Mouse (Mus musculus) midbrain, embryonic 10.5 days (tissue): ENCODE results near the gene Gm42420. TPM values are rescaled to one million over a fixed set of nuclear protein-coding genes. Genes with fewer than 3 reads are reported as not detected.

Experiments used
- DNase-seq: peaks from one replicate; pipeline ENCODE4 v3.0.0-alpha.2; 2017; ENCODE audit warnings: low spot score
- H3K27ac ChIP-seq: fragments of 300-500 bp; sonication (generic); replicated peaks from 2 replicates; pipeline ENCODE4 v1.5.1; 2016; ENCODE audit warnings: mild to moderate bottlenecking
- H3K27me3 ChIP-seq: fragments of 300-500 bp; sonication (generic); 2 replicates; pipeline ENCODE4 v1.6.1; 2016; ENCODE audit warnings: low read depth, mild to moderate bottlenecking; ENCODE audit not compliant: poor library complexity, severe bottlenecking
- H3K36me3 ChIP-seq: fragments of 300-500 bp; sonication (generic); 2 replicates; pipeline ENCODE4 v1.6.1; 2016; ENCODE audit warnings: mild to moderate bottlenecking, moderate library complexity
- H3K4me1 ChIP-seq: fragments of 300-500 bp; sonication (generic); 2 replicates; pipeline ENCODE4 v1.6.1; 2016
- H3K4me3 ChIP-seq: fragments of 300-500 bp; sonication (generic); 2 replicates; pipeline ENCODE4 v1.5.1; 2016; ENCODE audit warnings: mild to moderate bottlenecking, moderate library complexity
- H3K9me3 ChIP-seq: fragments of 300-500 bp; sonication (generic); replicated peaks from 2 replicates; pipeline ENCODE4 v1.6.1; 2016; ENCODE audit warnings: mild to moderate bottlenecking
- WGBS: fragments of 180-500 bp; shearing (Covaris S2); methylation state at CpG from one replicate; pipeline ENCODE4 v1.1.7; 2016; 5-methylcytosine and 5-hydroxymethylcytosine counted together
- polyA plus RNA-seq: library from polyadenylated mRNA; unstranded; fragments of >200 nt; fragmentation: Nextera tagmentation; extraction: Ambion mirVana; gene quantifications from 2 replicates; pipeline ENCODE4 v1.2.1, GENCODE M21; 2016

Gene Gm42420
- polyA plus RNA-seq, 1 experiment from 2014 or later: 0.57 TPM

DNA sequence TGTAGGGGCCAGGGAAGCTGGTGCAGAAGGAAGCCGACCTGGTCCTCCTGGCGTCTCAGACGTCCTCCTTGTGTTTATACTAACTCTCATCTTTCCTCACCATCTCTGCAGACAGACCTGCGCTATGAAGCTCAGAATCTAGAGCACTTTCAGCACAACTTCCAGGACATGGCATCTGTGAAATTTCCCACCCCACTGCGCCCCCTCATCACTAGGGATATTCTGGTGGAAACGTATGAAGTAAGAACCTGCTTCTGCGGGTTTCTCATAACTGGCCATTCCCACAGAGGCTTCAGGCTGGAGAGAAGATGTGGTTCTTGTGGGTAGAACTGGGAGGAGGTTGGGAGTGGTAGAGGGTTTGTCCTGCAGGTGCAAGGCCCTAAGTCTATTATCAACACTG is 6.0 kb upstream of the Gm42420 start:
- Histone ChIP-seq H3K27me3 (no peaks in the 10 kb centered on the region), H3K4me1 (peaks cover 6% of the 10 kb centered on the region), H3K9me3 (no peaks in the 10 kb centered on the region), H3K4me3 (no peak overlapping the region), H3K36me3 (peaks cover 59% of the 10 kb centered on the region), H3K27ac (no peak overlapping the region)
- no peak for DNase-seq
- 92% methylated on average over 7 of the region's 7 CpGs for WGBS

DNA sequence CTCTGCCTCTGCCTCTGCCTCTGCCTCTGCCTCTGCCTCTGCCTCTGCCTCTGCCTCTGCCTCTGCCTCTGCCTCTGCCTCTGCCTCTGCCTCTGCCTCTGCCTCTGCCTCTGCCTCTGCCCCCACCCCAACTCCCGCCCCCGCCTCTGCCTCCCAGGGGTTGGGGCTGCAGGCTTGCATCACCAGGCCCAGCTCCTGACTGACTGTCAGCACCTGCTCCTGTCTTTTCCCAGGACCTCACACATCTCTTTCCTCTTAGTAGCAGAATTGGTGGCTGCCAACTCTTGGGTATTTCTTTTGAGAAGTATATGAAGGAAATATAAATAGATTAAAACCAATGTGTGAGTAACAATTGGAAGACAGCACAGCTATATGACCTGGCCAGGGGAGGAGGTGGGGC is 5.0 kb upstream of the Gm42420 start:
- H3K4me1 ChIP-seq: no peaks in the 10 kb centered on the region
- H3K9me3 ChIP-seq: no peaks in the 10 kb centered on the region
- H3K4me3 ChIP-seq: no peak overlapping the region
- no peak overlapping the region for H3K27ac ChIP-seq
- 75% methylated on average over 2 of the region's 2 CpGs for WGBS
- no peaks in the 10 kb centered on the region for H3K27me3 ChIP-seq
- H3K36me3 ChIP-seq: peaks cover 67% of the 10 kb centered on the region
- no peak for DNase-seq

GRCm38 (mm10) chr6:39581087-39581784 is 4.3 kb upstream of the Gm42420 start:
- Histone ChIP-seq H3K4me1 (no peaks in the 10 kb centered on the region), H3K4me3 (no peak overlapping the region), H3K27ac (no peak overlapping the region), H3K9me3 (no peaks in the 10 kb centered on the region), H3K36me3 (peaks cover 74% of the 10 kb centered on the region), H3K27me3 (no peaks in the 10 kb centered on the region)
- DNase-seq: no peak
- 78% methylated on average over 7 of the region's 7 CpGs for WGBS

- WGBS: 93% methylated on average over 4 of the region's 4 CpGs
- H3K27me3 ChIP-seq: no peaks in the 10 kb centered on the region
- H3K9me3 ChIP-seq: no peaks in the 10 kb centered on the region
- H3K4me3 ChIP-seq: no peak overlapping the region
- peaks cover 37% of the 10 kb centered on the region for H3K36me3 ChIP-seq
- no peak for DNase-seq
- H3K27ac ChIP-seq: no peak overlapping the region
- peaks cover 13% of the 10 kb centered on the region for H3K4me1 ChIP-seq
These were observed 5.9 kb downstream of the Gm42420 start for GRCm38 (mm10) chr6:39591481-39591880.

- H3K4me1 ChIP-seq: peaks cover 13% of the 10 kb centered on the region
- no peaks in the 10 kb centered on the region for H3K27me3 ChIP-seq
- H3K4me3 ChIP-seq: peak within 1 kb of the TSS; percentile 80
- DNase-seq: peak; percentile 96
- H3K27ac ChIP-seq: peak within 1 kb of the TSS; percentile 94
- H3K36me3 ChIP-seq: peaks cover 36% of the 10 kb centered on the region
- H3K9me3 ChIP-seq: no peaks in the 10 kb centered on the region
- WGBS: 1% methylated on average over 56 of the region's 56 CpGs
These were observed 7.1 kb downstream of the Gm42420 start, which contains the start of gene Ndufb2 for GRCm38 (mm10) chr6:39592401-39593214. Gene Ndufb2, plus strand, starts transcription at chr6:39592574.

DNA sequence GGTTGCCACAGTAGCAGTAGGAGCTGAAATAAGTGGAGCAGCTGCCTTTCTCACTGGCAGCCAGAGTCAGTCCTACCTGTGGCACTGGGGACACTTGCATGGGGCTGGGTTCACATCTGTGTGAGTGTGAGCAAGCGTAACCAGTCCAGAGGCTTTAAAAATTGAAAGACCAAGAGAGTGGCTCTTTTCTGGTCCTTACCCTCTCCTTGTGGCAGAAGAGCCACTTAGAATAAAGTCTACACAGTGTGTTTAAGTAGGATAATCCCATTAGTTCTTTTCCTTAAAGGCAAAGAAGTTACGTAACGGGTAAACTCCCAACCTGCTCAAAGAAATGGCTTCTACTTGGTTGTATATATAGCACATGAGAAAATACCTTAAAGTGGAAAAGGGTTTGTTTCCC is 15.3 kb downstream of the Gm42420 start:
- Histone ChIP-seq H3K4me3 (no peak overlapping the region), H3K27me3 (no peaks in the 10 kb centered on the region), H3K9me3 (no peaks in the 10 kb centered on the region), H3K27ac (no peak overlapping the region), H3K36me3 (peaks cover 68% of the 10 kb centered on the region), H3K4me1 (no peaks in the 10 kb centered on the region)
- 92% methylated on average over 3 of the region's 3 CpGs for WGBS
- no peak for DNase-seq

DNA sequence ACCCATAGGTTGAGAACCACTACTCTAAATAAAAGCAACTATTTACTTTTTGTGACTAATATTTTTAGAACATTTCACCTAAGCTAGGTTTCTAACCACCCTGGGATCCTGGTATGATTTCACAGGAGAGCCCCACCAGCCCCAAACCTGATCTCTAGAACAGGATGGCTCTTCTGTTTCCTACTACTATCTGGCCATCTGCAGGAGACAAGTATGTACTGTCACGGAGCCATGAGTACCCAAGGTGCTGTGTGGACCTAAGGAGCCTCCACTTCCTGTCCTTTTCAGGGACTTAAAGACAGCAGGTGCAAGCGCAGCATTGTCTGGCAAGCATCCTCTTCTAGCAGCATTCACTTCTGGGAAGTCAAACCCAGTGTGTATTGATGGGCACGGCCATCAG is 16.3 kb downstream of the Gm42420 start:
- Histone ChIP-seq H3K36me3 (peaks cover 62% of the 10 kb centered on the region), H3K9me3 (no peaks in the 10 kb centered on the region), H3K4me1 (no peaks in the 10 kb centered on the region), H3K4me3 (no peak overlapping the region), H3K27ac (no peak overlapping the region), H3K27me3 (no peaks in the 10 kb centered on the region)
- DNase-seq: no peak
- WGBS: 88% methylated on average over 3 of the region's 3 CpGs

- no peaks in the 10 kb centered on the region for H3K27me3 ChIP-seq
- 89% methylated on average over 5 of the region's 5 CpGs for WGBS
- H3K36me3 ChIP-seq: peaks cover 40% of the 10 kb centered on the region
- H3K4me1 ChIP-seq: no peaks in the 10 kb centered on the region
- no peak overlapping the region for H3K4me3 ChIP-seq
- DNase-seq: no peak
- no peaks in the 10 kb centered on the region for H3K9me3 ChIP-seq
- H3K27ac ChIP-seq: no peak overlapping the region
These were observed 19.0 kb downstream of the Gm42420 start for GRCm38 (mm10) chr6:39604565-39604964.

DNA sequence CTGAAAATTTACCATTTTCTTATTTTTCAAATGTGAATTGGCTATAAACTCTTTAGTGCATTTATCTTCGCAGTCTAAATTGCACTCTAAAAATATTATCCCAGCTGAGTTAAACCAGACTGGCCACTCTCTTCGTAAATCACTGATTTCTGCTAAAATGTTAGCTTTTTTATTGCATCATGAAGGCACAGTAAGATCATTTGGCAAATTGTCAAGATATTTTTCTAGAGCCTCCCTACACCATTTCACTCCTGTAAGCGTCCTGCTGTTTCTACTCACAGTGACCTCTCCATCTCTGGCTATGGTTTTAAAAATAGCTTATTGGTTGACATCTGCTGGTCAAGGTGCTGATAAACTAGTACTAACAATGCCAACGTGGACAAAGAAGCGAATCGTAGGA is 20.5 kb downstream of the Gm42420 start:
- WGBS: 94% methylated on average over 6 of the region's 6 CpGs

DNA sequence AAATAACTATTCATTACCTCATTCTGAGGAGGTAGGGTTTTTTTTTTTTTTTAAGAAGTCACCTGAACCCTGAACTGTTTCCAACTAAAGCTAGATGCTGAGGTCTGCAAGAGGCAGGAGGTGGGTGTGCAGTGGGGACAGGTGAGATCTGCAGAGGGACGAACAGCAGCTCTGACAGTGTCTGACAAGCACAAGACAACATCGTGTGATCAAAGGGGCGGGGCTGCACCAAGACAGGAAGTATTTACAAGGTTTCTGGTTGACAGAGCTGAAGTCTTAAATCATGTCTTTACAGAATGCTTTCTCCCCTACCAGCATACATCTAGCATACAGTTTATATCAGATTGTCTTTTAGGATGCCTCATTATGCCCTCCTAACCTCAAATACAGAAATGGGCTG is 21.3 kb downstream of the Gm42420 start:
- Histone ChIP-seq H3K9me3 (no peaks in the 10 kb centered on the region), H3K27ac (no peak overlapping the region), H3K4me3 (no peak overlapping the region), H3K27me3 (no peaks in the 10 kb centered on the region), H3K4me1 (no peaks in the 10 kb centered on the region), H3K36me3 (peaks cover 31% of the 10 kb centered on the region)
- DNase-seq: no peak
- WGBS: 78% methylated on average over 3 of the region's 3 CpGs

More for the DNA sequence above, 20.5 kb downstream of the Gm42420 start:
- Histone ChIP-seq H3K4me3 (no peak overlapping the region), H3K27me3 (no peaks in the 10 kb centered on the region), H3K36me3 (peaks cover 31% of the 10 kb centered on the region), H3K4me1 (no peaks in the 10 kb centered on the region), H3K9me3 (no peaks in the 10 kb centered on the region), H3K27ac (no peak overlapping the region)
- no peak for DNase-seq

DNA sequence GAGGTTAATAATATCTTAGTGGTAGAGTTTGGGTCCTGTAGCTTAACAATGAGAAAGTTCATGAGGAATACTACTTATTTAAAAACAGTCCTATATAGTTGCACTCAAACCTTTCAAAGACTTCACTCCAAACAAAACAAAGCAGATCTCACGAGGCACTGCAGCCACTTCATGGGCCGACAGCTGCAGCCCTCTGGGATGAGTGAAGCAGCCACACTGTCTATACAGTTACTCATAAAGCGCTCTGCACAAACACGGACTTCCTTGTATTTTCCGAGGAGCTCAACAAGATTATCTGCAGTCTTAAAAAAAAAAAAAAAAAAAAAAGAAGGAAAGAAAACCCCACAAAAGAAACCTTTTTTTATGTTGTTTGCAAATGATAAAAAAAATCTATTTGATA is 21.8 kb downstream of the Gm42420 start:
- WGBS: 80% methylated on average over 5 of the region's 5 CpGs
- Histone ChIP-seq H3K4me1 (no peaks in the 10 kb centered on the region), H3K27me3 (no peaks in the 10 kb centered on the region), H3K36me3 (peaks cover 30% of the 10 kb centered on the region), H3K9me3 (no peaks in the 10 kb centered on the region), H3K27ac (no peak overlapping the region), H3K4me3 (no peak overlapping the region)
- no peak for DNase-seq

- DNase-seq: no peak
- 76% methylated on average over 2 of the region's 2 CpGs for WGBS
These were observed 24.7 kb downstream of the Gm42420 start for GRCm38 (mm10) chr6:39610207-39610606.

GRCm38 (mm10) chr6:39611296-39611695 is 25.7 kb downstream of the Gm42420 start:
- no peak for DNase-seq
- Histone ChIP-seq H3K27ac (no peak overlapping the region), H3K27me3 (no peaks in the 10 kb centered on the region), H3K4me1 (no peaks in the 10 kb centered on the region), H3K4me3 (no peak overlapping the region), H3K36me3 (peaks cover 48% of the 10 kb centered on the region), H3K9me3 (no peaks in the 10 kb centered on the region)
- 95% methylated on average over 2 of the region's 2 CpGs for WGBS

More at GRCm38 (mm10) chr6:39610207-39610606, 24.7 kb downstream of the Gm42420 start:
- peaks cover 40% of the 10 kb centered on the region for H3K36me3 ChIP-seq
- no peaks in the 10 kb centered on the region for H3K27me3 ChIP-seq
- H3K4me1 ChIP-seq: no peaks in the 10 kb centered on the region
- no peaks in the 10 kb centered on the region for H3K9me3 ChIP-seq
- no peak overlapping the region for H3K4me3 ChIP-seq
- no peak overlapping the region for H3K27ac ChIP-seq
